Mouse (Mus musculus): ENCODE measurements around the gene Gmeb1. TPM values are rescaled to one million over a fixed set of nuclear protein-coding genes. Genes with fewer than 3 reads are reported as not detected.
"Not testable (repeated sequence)": the region's sequence is repeated elsewhere in the genome, so short reads cannot be mapped to it uniquely, and the experiment has no call there.

Gmeb1 gene
- total RNA-seq (2014; fragmentation: Nextera tagmentation): 24.1 and 37.8 TPM in 2 replicates
- total RNA-seq (2017): 22.0 and 25.1 TPM in 2 replicates

- ATAC-seq (replicated peaks; ENCODE audit: low FRiP score, low TSS enrichment, poor library complexity, severe bottlenecking): peak; percentile 72
These were observed at the start of gene Gmeb1 for GRCm38 (mm10) chr4:132261514-132262357. Gmeb1 (minus strand) TSS chr4:132261602.

GRCm38 (mm10) chr4:132309849-132310472 lies 48.6 kb upstream of the Gmeb1 start:
- peak; percentile 37 for ATAC-seq (replicated peaks; ENCODE audit: low FRiP score, low TSS enrichment, poor library complexity, severe bottlenecking)

GRCm38 (mm10) chr4:132309140-132309848 lies 47.9 kb upstream of the Gmeb1 start:
- ATAC-seq (replicated peaks; ENCODE audit: low FRiP score, low TSS enrichment, poor library complexity, severe bottlenecking): peak; percentile 39; the same call in 1 of the 2 replicates

- peak; percentile 76 for ATAC-seq (replicated peaks; ENCODE audit: low FRiP score, low TSS enrichment, poor library complexity, severe bottlenecking)
These were observed 47.2 kb upstream of the Gmeb1 start for GRCm38 (mm10) chr4:132308437-132309139.

- no peak for ATAC-seq (replicated peaks; ENCODE audit: low FRiP score, low TSS enrichment, poor library complexity, severe bottlenecking)
These were observed 44.6 kb upstream of the Gmeb1 start for GRCm38 (mm10) chr4:132306004-132306403.

DNA sequence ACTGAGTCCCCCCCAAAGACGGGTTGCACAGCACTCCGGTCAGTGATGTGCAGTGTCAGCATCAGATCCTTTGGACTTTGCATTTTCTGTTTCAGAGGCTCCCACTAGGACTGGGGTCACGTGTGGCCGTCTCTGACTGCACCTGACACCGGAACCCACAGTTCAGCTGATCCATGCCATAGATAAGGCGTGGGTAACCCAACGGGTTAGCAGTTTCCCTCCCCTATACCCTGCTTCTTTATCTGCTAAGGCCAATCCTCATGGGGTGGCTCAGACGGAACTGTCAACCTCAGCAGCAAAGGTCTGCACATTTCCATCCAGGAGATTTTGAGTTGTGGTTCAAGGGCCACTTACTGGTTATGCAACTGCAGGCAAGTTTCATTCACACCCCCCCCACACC lies 43.9 kb upstream of the Gmeb1 start:
- ATAC-seq (replicated peaks; ENCODE audit: low FRiP score, low TSS enrichment, poor library complexity, severe bottlenecking): peak; percentile 35

DNA sequence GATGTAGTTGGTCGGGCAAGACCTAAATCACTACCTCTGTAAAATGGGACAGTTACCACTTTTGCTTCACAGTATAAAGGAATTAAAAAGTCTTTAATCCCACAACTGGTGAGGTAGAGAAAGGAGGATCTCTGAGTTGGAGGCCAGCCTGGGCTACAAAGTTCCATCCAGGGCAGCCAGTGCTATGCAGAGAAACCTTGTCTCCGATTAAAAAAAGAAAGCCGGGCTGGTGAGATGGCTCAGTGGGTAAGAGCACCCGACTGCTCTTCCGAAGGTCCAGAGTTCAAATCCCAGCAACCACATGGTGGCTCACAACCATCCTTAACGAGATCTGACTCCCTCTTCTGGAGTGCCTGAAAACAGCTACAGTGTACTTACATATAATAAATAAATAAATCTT lies 42.1 kb upstream of the Gmeb1 start:
- ATAC-seq (replicated peaks; ENCODE audit: low FRiP score, low TSS enrichment, poor library complexity, severe bottlenecking): not testable (repeated sequence)

DNA sequence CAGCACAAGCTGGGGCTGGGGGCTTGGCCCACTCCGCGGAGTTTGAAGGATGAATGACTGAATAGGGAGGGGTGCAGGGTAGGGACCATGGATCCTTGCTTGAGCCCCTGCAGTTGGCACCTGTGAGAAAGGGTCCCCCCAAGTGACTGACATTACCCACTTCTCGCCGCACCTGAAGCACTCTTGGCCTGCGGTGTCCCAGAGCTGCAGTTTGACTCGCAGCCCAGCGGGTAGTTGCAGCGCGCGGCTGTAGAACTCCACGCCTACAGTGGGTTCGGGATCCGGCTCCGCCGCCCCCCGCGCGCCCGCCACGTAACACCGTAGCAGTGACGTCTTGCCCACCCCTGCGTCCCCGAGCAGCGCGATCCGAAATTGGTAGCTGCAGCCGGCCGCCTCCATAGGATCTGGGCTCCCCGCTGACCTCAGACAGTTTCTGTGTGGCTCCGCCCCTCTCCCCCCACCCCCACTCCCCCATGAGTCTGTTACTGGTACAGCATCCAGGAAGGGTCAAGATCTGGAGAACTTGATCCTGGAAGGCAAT lies 41.6 kb upstream of the Gmeb1 start, which contains the start of gene Rab42:
Gene Rab42 (minus strand): TSS at position 447 of the 541 bp plus-strand sequence.
- peak; percentile 73 for ATAC-seq (replicated peaks; ENCODE audit: low FRiP score, low TSS enrichment, poor library complexity, severe bottlenecking)

DNA sequence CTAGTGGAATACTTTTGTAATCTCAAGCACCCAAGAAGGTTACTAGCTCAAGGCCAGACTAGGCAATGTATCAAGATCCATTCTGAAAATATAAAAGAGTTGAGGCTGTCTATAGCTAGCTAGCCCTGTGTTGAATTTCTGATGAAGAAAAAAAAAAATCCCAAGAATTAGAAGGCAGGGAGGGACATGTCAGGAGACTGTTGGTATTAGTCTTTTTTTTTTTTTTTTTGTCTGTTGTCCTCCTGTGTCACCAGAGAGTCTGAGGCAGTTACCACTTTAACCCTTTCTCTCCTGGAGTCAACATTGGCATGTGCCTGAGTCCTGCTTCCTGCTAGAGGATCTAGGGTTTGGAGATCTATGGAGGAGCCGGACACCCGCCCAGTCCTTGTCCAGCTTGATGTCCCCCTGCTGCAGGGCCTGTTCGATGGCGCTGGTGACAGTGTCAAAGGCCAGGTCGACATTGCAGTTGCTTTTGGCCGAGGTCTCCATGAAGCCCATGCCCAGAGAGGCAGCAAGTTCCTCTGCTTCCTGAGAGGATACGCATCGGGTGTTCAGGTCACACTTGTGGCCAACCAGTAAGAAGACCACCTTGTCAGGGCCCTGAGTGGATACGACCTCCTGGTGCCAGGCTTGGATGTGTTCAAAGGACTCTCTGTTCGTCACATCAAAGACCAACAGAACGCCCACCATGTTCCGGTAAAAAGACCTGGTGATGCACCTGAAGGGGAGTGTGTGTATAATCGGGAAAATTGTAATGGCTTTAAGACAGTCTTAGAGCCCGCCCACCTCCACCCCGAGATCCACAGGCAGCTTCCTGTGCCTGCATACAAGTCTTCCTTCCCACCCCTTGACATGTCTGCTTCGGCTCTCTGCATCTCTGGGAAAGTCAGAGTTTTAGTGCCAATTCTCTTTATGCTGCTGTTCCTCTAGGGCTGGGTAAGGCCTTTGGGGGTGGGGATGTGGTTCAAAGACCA lies 40.9 kb upstream of the Gmeb1 start:
- ATAC-seq (replicated peaks; ENCODE audit: low FRiP score, low TSS enrichment, poor library complexity, severe bottlenecking): 0 out of 2 replicates have a peak, but pooled peaks have one; percentile 5

DNA sequence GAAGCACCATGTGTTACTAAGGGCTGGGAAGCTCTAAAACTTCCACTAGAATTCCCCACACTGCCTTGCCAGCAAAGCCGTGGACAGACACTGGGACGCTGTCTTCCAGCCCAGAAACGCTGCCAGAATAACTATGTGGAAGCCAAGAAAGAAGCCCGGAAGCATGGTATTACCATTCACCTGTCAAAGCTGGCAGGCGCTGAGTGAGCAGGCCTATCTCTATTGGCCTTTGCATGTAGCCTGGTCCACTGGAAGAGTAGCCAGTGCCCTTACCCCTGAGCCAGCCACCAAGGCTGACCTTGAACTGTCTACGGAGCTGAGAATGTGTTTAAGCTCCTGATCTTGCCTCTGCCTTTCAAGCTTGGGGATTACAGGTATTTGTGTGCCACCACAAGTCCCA lies 40.1 kb upstream of the Gmeb1 start:
- no peak for ATAC-seq (replicated peaks; ENCODE audit: low FRiP score, low TSS enrichment, poor library complexity, severe bottlenecking)

DNA sequence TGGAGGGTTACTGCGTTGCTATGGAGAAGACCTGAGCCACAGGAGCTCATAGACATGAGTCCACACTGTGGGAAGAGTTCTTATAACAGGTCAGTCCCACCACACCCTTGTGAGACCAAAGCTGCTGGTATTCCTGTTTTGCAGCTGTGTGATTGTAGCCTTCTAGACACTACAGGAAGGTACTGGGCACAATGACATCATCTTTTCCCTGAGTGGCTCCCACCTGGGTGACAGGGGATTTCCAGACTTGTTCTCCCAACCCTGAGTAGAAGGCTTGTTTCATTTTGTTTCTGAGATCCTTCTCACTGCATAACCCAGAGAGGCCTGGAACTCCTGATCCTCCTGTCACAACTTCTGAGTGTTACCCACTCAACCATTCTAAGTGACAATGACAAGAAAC lies 38.4 kb upstream of the Gmeb1 start:
- no peak for ATAC-seq (replicated peaks; ENCODE audit: low FRiP score, low TSS enrichment, poor library complexity, severe bottlenecking)

GRCm38 (mm10) chr4:132295696-132296390 lies 34.4 kb upstream of the Gmeb1 start:
- no peak for ATAC-seq (replicated peaks; ENCODE audit: low FRiP score, low TSS enrichment, poor library complexity, severe bottlenecking)

DNA sequence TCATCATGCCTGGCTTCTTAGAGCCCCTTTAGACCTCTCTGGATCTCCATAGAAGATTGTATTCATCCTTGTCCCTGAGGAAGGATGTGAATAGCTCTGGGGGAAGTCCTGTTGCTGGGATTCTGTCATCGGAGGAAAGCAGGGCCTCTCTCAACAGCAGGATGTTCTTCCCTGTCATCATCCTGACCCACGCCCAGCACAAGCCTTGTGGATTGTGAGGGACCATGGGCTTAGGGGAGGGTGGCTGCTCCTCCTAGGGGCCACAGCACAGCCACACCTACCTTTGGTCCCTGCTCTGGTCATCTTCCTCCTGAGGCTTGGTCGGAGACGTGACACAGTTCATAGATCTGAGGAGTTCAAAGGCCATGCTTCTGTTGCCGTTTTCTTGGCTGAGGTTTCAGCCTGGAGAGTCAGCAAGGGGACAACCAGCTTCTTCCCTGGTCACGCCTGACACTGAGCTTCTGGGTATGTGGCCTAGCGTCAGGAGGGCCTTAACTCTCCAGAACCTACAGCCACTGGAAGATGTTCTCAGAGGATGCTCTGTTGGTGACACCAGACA lies 32.4 kb upstream of the Gmeb1 start:
- no peak for ATAC-seq (replicated peaks; ENCODE audit: low FRiP score, low TSS enrichment, poor library complexity, severe bottlenecking)

- no peak for ATAC-seq (replicated peaks; ENCODE audit: low FRiP score, low TSS enrichment, poor library complexity, severe bottlenecking)
These were observed 31.6 kb upstream of the Gmeb1 start for GRCm38 (mm10) chr4:132292988-132293387.

- ATAC-seq (replicated peaks; ENCODE audit: low FRiP score, low TSS enrichment, poor library complexity, severe bottlenecking): no peak
These were observed 30.4 kb upstream of the Gmeb1 start for GRCm38 (mm10) chr4:132291624-132292335.

DNA sequence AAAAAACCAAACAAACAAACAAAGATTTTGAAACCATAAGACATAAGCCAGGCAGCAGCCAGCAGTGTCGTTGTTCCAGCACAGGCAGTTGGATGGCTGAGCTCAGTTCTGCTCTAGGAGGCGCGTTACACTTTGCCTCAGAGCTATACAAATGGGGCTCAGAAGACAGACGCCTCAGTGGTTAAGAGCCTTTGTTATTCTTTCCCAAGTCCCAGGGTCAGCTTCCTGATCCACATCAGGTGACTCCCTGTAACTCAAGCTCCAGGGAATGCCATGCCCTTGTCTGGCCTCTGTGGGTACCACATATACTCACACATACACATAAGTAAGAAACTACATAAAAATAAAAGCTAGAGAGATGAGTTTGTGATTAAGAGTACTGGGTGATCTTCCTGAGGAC lies 29.7 kb upstream of the Gmeb1 start:
- no peak for ATAC-seq (replicated peaks; ENCODE audit: low FRiP score, low TSS enrichment, poor library complexity, severe bottlenecking)

- not testable (repeated sequence) for ATAC-seq (replicated peaks; ENCODE audit: low FRiP score, low TSS enrichment, poor library complexity, severe bottlenecking)
These were observed 27.4 kb upstream of the Gmeb1 start for GRCm38 (mm10) chr4:132288840-132289239.

Measured in megakaryocyte-erythroid progenitor cell, adult 5-6 weeks (primary cell).